Mouse (Mus musculus) brain, embryonic 14.5 days (tissue): Measurements from ENCODE around the gene Eprs.
"Not testable (repeated sequence)": the region's sequence is repeated elsewhere in the genome, so short reads cannot be mapped to it uniquely, and the experiment has no call there.

Source experiments
- CTCF ChIP-seq: fragments of 200-500 bp; IDR thresholded peaks from 2 replicates; pipeline ENCODE4 v1.5.1; 2012; ENCODE audit warnings: inconsistent platforms, mild to moderate bottlenecking, moderate library complexity, borderline replicate concordance; ENCODE audit not compliant: insufficient read depth, insufficient read length; ENCODE audit errors: extremely low read depth
- POLR2A ChIP-seq: fragments of 200-500 bp; IDR thresholded peaks from 2 replicates; pipeline ENCODE4 v1.6.1; 2012; ENCODE audit warnings: mild to moderate bottlenecking, inconsistent platforms, borderline replicate concordance; ENCODE audit not compliant: poor library complexity, insufficient read depth, insufficient read length, severe bottlenecking; ENCODE audit errors: extremely low read depth

- TF ChIP-seq CTCF, POLR2A: not testable (repeated sequence)
These were observed 35.0 kb upstream of the Eprs start for GRCm38 (mm10) chr1:185327754-185328345.
